Mouse (Mus musculus): Measurements from ENCODE around the gene Prkaa2. TPM values are rescaled to one million over a fixed set of nuclear protein-coding genes. Genes with fewer than 3 reads are reported as not detected.

Prkaa2 gene
- polyA plus RNA-seq, 1 experiment from 2014 or later, result 2.2 TPM

GRCm38 (mm10) chr4:105107943-105108640, 1.6 kb downstream of the Prkaa2 start:
- no peak for ATAC-seq (ENCODE audit: insufficient read depth, low FRiP score, low read depth)
- Histone ChIP-seq H3K9ac (no peak overlapping the region), H3K27ac (no peak overlapping the region), H3K4me3 (replicated peaks) (no peak overlapping the region), H3K4me2 (no peak overlapping the region), H3K9me3 (no peaks in the 10 kb centered on the region), H3K36me3 (no peaks in the 10 kb centered on the region), H3K27me3 (replicated peaks) (peaks cover 9% of the 10 kb centered on the region), H3K4me1 (peaks cover 10% of the 10 kb centered on the region)
- WGBS, result 63% methylated on average over 12 of the region's 12 CpGs

GRCm38 (mm10) chr4:105104099-105104872, 5.4 kb downstream of the Prkaa2 start:
- H3K27me3 ChIP-seq (replicated peaks), result peaks cover 8% of the 10 kb centered on the region
- H3K9me3 ChIP-seq, result no peaks in the 10 kb centered on the region
- ATAC-seq (ENCODE audit: insufficient read depth, low FRiP score, low read depth), result no peak
- no peak overlapping the region for H3K27ac ChIP-seq
- no peaks in the 10 kb centered on the region for H3K36me3 ChIP-seq
- H3K9ac ChIP-seq, result no peak overlapping the region
- H3K4me3 ChIP-seq (replicated peaks), result no peak overlapping the region
- 87% methylated on average over 6 of the region's 6 CpGs for WGBS
- H3K4me1 ChIP-seq, result peaks cover 5% of the 10 kb centered on the region; the same call in 1 of the 2 replicates
- no peak overlapping the region for H3K4me2 ChIP-seq

GRCm38 (mm10) chr4:105101337-105101688, 8.4 kb downstream of the Prkaa2 start:
- no peaks in the 10 kb centered on the region for H3K36me3 ChIP-seq
- H3K27me3 ChIP-seq (replicated peaks), result no peaks in the 10 kb centered on the region
- H3K27ac ChIP-seq, result no peak overlapping the region
- WGBS, result 60% methylated on average over 4 of the region's 4 CpGs
- H3K4me2 ChIP-seq, result no peak overlapping the region
- no peak overlapping the region for H3K4me3 ChIP-seq (replicated peaks)
- H3K9me3 ChIP-seq, result no peaks in the 10 kb centered on the region
- 0 out of 2 replicates have a peak, but pooled peaks cover 3% of the 10 kb centered on the region for H3K4me1 ChIP-seq
- H3K9ac ChIP-seq, result no peak overlapping the region
- no peak for ATAC-seq (ENCODE audit: insufficient read depth, low FRiP score, low read depth)

- Histone ChIP-seq H3K4me1 (0 out of 2 replicates have a peak, but pooled peaks cover 3% of the 10 kb centered on the region), H3K4me3 (replicated peaks) (no peak overlapping the region), H3K9ac (no peak overlapping the region), H3K4me2 (no peak overlapping the region), H3K36me3 (no peaks in the 10 kb centered on the region), H3K27ac (no peak overlapping the region), H3K9me3 (no peaks in the 10 kb centered on the region), H3K27me3 (replicated peaks) (no peaks in the 10 kb centered on the region)
- ATAC-seq (ENCODE audit: insufficient read depth, low FRiP score, low read depth), result no peak
- 47% methylated on average over 5 of the region's 5 CpGs for WGBS
Observed at GRCm38 (mm10) chr4:105100508-105101336, 9.0 kb downstream of the Prkaa2 start.

- Histone ChIP-seq H3K4me1 (0 out of 2 replicates have a peak, but pooled peaks cover 3% of the 10 kb centered on the region), H3K27me3 (replicated peaks) (no peaks in the 10 kb centered on the region), H3K9ac (no peak overlapping the region), H3K4me2 (no peak overlapping the region), H3K27ac (no peak overlapping the region), H3K4me3 (replicated peaks) (no peak overlapping the region), H3K9me3 (no peaks in the 10 kb centered on the region), H3K36me3 (no peaks in the 10 kb centered on the region)
- 73% methylated on average over 7 of the region's 7 CpGs for WGBS
- ATAC-seq (ENCODE audit: insufficient read depth, low FRiP score, low read depth), result no peak
Observed at GRCm38 (mm10) chr4:105098660-105099059, 11.0 kb downstream of the Prkaa2 start.

- Histone ChIP-seq H3K27ac (no peak overlapping the region), H3K4me3 (replicated peaks) (no peak overlapping the region), H3K27me3 (replicated peaks) (no peaks in the 10 kb centered on the region), H3K36me3 (no peaks in the 10 kb centered on the region), H3K4me2 (no peak overlapping the region), H3K9ac (no peak overlapping the region), H3K9me3 (no peaks in the 10 kb centered on the region), H3K4me1 (0 out of 2 replicates have a peak, but pooled peaks cover 3% of the 10 kb centered on the region)
- ATAC-seq (ENCODE audit: insufficient read depth, low FRiP score, low read depth), result no peak
- WGBS, result 62% methylated on average over 8 of the region's 8 CpGs
Observed at GRCm38 (mm10) chr4:105098158-105098557, 11.5 kb downstream of the Prkaa2 start.

- H3K9ac ChIP-seq, result no peak overlapping the region
- WGBS, result 70% methylated on average over 5 of the region's 5 CpGs
- no peak overlapping the region for H3K27ac ChIP-seq
- no peaks in the 10 kb centered on the region for H3K9me3 ChIP-seq
- no peaks in the 10 kb centered on the region for H3K36me3 ChIP-seq
- H3K4me1 ChIP-seq, result 0 out of 2 replicates have a peak, but pooled peaks cover 3% of the 10 kb centered on the region
- no peak for ATAC-seq (ENCODE audit: insufficient read depth, low FRiP score, low read depth)
- H3K27me3 ChIP-seq (replicated peaks), result no peaks in the 10 kb centered on the region
- H3K4me3 ChIP-seq (replicated peaks), result no peak overlapping the region
- no peak overlapping the region for H3K4me2 ChIP-seq
Observed at GRCm38 (mm10) chr4:105095316-105095715, 14.4 kb downstream of the Prkaa2 start.

GRCm38 (mm10) chr4:105093951-105094350, 15.7 kb downstream of the Prkaa2 start:
- Histone ChIP-seq H3K36me3 (no peaks in the 10 kb centered on the region), H3K4me1 (0 out of 2 replicates have a peak, but pooled peaks cover 3% of the 10 kb centered on the region), H3K4me2 (no peak overlapping the region), H3K9me3 (no peaks in the 10 kb centered on the region), H3K27ac (no peak overlapping the region), H3K27me3 (replicated peaks) (no peaks in the 10 kb centered on the region), H3K4me3 (replicated peaks) (no peak overlapping the region), H3K9ac (no peak overlapping the region)
- 92% methylated on average over 1 of the region's 1 CpGs for WGBS
- no peak for ATAC-seq (ENCODE audit: insufficient read depth, low FRiP score, low read depth)

- H3K4me1 ChIP-seq, result no peaks in the 10 kb centered on the region
- no peak overlapping the region for H3K4me2 ChIP-seq
- H3K27me3 ChIP-seq (replicated peaks), result no peaks in the 10 kb centered on the region
- H3K9me3 ChIP-seq, result no peaks in the 10 kb centered on the region
- no peak overlapping the region for H3K9ac ChIP-seq
- no peaks in the 10 kb centered on the region for H3K36me3 ChIP-seq
- no peak overlapping the region for H3K4me3 ChIP-seq (replicated peaks)
- H3K27ac ChIP-seq, result no peak overlapping the region
- no peak for ATAC-seq (ENCODE audit: insufficient read depth, low FRiP score, low read depth)
- 74% methylated on average over 5 of the region's 5 CpGs for WGBS
Observed at GRCm38 (mm10) chr4:105090417-105090816, 19.3 kb downstream of the Prkaa2 start.

GRCm38 (mm10) chr4:105089386-105089785, 20.3 kb downstream of the Prkaa2 start:
- WGBS, result 83% methylated on average over 7 of the region's 7 CpGs
- no peak overlapping the region for H3K9ac ChIP-seq
- no peak for ATAC-seq (ENCODE audit: insufficient read depth, low FRiP score, low read depth)
- H3K4me3 ChIP-seq (replicated peaks), result no peak overlapping the region
- no peaks in the 10 kb centered on the region for H3K27me3 ChIP-seq (replicated peaks)
- no peak overlapping the region for H3K27ac ChIP-seq
- no peaks in the 10 kb centered on the region for H3K4me1 ChIP-seq
- H3K4me2 ChIP-seq, result no peak overlapping the region
- H3K9me3 ChIP-seq, result no peaks in the 10 kb centered on the region
- no peaks in the 10 kb centered on the region for H3K36me3 ChIP-seq

- Histone ChIP-seq H3K4me3 (replicated peaks) (no peak overlapping the region), H3K36me3 (no peaks in the 10 kb centered on the region), H3K27ac (no peak overlapping the region), H3K4me1 (no peaks in the 10 kb centered on the region), H3K4me2 (no peak overlapping the region), H3K9me3 (no peaks in the 10 kb centered on the region), H3K9ac (no peak overlapping the region), H3K27me3 (replicated peaks) (no peaks in the 10 kb centered on the region)
- ATAC-seq (ENCODE audit: insufficient read depth, low FRiP score, low read depth), result no peak
- 66% methylated on average over 2 of the region's 2 CpGs for WGBS
Observed at GRCm38 (mm10) chr4:105088671-105089070, 21.0 kb downstream of the Prkaa2 start.

Data from stomach, embryonic 15.5 days (tissue).